Mouse (Mus musculus) limb, embryonic 15.5 days (tissue): Measurements from ENCODE around the gene Mcrip1. TPM values are rescaled to one million over a fixed set of nuclear protein-coding genes. Genes with fewer than 3 reads are reported as not detected.
A peak's percentile ranks its signal among the peaks of the same experiment; 100 is the strongest.

ENCODE experiments used
- ATAC-seq: fragments of 200-750 bp; cut with Nextera tagmentation; 2 replicates; pipeline ENCODE4 v1.8.0; 2017; ENCODE audit warnings: low read depth, moderate TSS enrichment; ENCODE audit not compliant: insufficient number of reproducible peaks, low FRiP score, low TSS enrichment
- H3K27ac ChIP-seq: fragments of 300-500 bp; sonication (generic); 2 replicates; pipeline ENCODE4 v1.5.1; 2015; ENCODE audit warnings: moderate library complexity, mild to moderate bottlenecking, inconsistent platforms
- H3K27me3 ChIP-seq: fragments of 300-500 bp; sonication (generic); 2 replicates; pipeline ENCODE4 v1.6.1; 2015; ENCODE audit warnings: inconsistent platforms
- H3K36me3 ChIP-seq: fragments of 300-500 bp; sonication (generic); 2 replicates; pipeline ENCODE4 v1.6.1; 2015; ENCODE audit warnings: inconsistent platforms
- H3K4me1 ChIP-seq: fragments of 300-500 bp; sonication (generic); 2 replicates; pipeline ENCODE4 v1.6.1; 2015; ENCODE audit warnings: inconsistent platforms
- H3K4me2 ChIP-seq: fragments of 300-500 bp; sonication (generic); 2 replicates; pipeline ENCODE4 v1.6.1; 2015; ENCODE audit warnings: mild to moderate bottlenecking, inconsistent platforms
- H3K4me3 ChIP-seq: fragments of 300-500 bp; sonication (generic); 2 replicates; pipeline ENCODE4 v1.5.1; 2015; ENCODE audit warnings: mild to moderate bottlenecking, inconsistent platforms
- H3K9ac ChIP-seq: fragments of 300-500 bp; sonication (generic); 2 replicates; pipeline ENCODE4 v1.6.1; 2015; ENCODE audit warnings: inconsistent platforms
- H3K9me3 ChIP-seq: fragments of 300-500 bp; sonication (generic); 2 replicates; pipeline ENCODE4 v1.6.1; 2016; ENCODE audit warnings: inconsistent platforms
- WGBS: fragments of 180-500 bp; shearing (Covaris S2); methylation state at CpG from one replicate; pipeline ENCODE4 v1.1.7; 2015; 5-methylcytosine and 5-hydroxymethylcytosine counted together
- polyA plus RNA-seq: library from polyadenylated mRNA; unstranded; fragments of >200 nt; fragmentation: Nextera tagmentation; extraction: Ambion mirVana; gene quantifications from 2 replicates; pipeline ENCODE4 v1.2.1, GENCODE M21; 2015

The Mcrip1 gene
- polyA plus RNA-seq, 1 experiment from 2014 or later: 239 TPM

GRCm38 (mm10) chr11:120505661-120506060 is 43.9 kb downstream of the Mcrip1 start:
- Histone ChIP-seq H3K9ac (no peak overlapping the region), H3K4me1 (peaks cover 8% of the 10 kb centered on the region; the same call in 1 of the 2 replicates), H3K9me3 (no peaks in the 10 kb centered on the region), H3K27me3 (no peaks in the 10 kb centered on the region), H3K4me2 (no peak overlapping the region), H3K4me3 (no peak overlapping the region), H3K27ac (no peak overlapping the region), H3K36me3 (no peaks in the 10 kb centered on the region)
- ATAC-seq: no peak
- 75% methylated on average over 3 of the region's 3 CpGs for WGBS

DNA sequence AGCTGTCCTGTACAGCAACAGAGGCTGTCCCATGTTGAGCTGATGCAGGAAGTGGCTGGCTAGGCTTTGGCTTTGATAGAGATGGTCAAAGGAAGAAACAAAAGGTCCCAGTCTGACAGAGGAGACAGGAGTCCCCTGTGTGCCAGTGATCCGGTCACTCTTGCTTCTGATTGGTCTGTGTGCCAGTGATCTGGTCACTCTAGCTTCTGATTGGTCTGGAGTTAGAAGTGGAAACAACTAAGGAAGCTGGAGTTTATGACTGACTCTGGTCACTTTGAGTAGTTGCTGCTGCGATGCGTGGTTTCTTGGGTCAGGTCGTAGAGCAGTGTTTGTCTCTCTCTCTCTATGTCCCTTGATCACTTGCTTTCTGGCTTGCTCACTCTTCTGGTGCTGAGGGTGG is 47.8 kb downstream of the Mcrip1 start:
- no peak overlapping the region for H3K27ac ChIP-seq
- no peak overlapping the region for H3K4me2 ChIP-seq
- no peak overlapping the region for H3K4me3 ChIP-seq
- ATAC-seq: no peak
- H3K36me3 ChIP-seq: peaks cover 28% of the 10 kb centered on the region
- no peaks in the 10 kb centered on the region for H3K27me3 ChIP-seq
- no peak overlapping the region for H3K9ac ChIP-seq
- no peaks in the 10 kb centered on the region for H3K9me3 ChIP-seq
- H3K4me1 ChIP-seq: peaks cover 5% of the 10 kb centered on the region
- WGBS: 82% methylated on average over 4 of the region's 4 CpGs

DNA sequence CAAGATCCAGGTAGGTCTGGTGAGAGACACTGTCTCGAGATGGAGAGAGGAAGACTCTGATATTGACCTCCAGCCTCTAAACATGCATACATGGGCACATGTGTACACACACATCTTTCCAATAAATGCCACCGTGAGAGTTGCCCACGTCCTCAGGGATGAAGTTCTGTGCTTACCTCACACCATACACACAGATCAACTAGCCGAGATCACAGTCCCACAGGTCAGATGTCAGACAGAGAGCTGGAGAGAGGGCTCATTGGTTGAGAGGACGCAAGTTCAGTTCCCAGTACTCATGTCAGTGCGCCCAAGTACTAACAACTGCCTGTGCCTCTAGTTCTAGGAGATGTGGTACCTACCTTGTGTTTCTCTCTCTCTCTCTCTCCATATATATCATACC is 48.5 kb downstream of the Mcrip1 start:
- WGBS: 66% methylated on average over 6 of the region's 6 CpGs
- H3K9me3 ChIP-seq: no peaks in the 10 kb centered on the region
- H3K36me3 ChIP-seq: peaks cover 34% of the 10 kb centered on the region
- ATAC-seq: no peak
- no peak overlapping the region for H3K27ac ChIP-seq
- no peak overlapping the region for H3K4me3 ChIP-seq
- peaks cover 5% of the 10 kb centered on the region for H3K4me1 ChIP-seq
- no peak overlapping the region for H3K4me2 ChIP-seq
- no peak overlapping the region for H3K9ac ChIP-seq
- no peaks in the 10 kb centered on the region for H3K27me3 ChIP-seq

DNA sequence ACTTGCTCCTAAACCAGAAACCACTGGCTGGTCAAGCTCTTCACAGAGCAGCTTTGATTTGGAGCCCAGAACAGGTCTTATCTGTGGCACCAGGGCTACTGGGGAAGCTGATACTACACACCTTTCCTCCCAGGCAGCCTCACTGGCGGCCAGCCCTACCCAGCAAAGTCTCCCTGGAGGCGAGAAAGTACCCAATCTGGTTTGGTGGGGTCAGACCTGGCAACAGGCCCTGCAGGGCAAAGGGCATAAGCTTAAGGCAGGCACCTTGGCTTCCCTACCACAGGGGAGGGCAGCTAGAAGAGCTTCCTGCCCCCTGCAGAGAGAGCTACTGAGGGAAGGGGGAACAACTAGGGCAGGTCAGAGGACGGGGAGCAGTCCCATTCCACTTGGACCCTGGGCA is 49.2 kb downstream of the Mcrip1 start:
- no peak overlapping the region for H3K4me2 ChIP-seq
- H3K9me3 ChIP-seq: no peaks in the 10 kb centered on the region
- peaks cover 40% of the 10 kb centered on the region for H3K36me3 ChIP-seq
- no peaks in the 10 kb centered on the region for H3K27me3 ChIP-seq
- H3K27ac ChIP-seq: no peak overlapping the region
- ATAC-seq: no peak
- WGBS: 13% methylated on average over 3 of the region's 3 CpGs
- no peak overlapping the region for H3K4me3 ChIP-seq
- peaks cover 5% of the 10 kb centered on the region for H3K4me1 ChIP-seq
- H3K9ac ChIP-seq: no peak overlapping the region

DNA sequence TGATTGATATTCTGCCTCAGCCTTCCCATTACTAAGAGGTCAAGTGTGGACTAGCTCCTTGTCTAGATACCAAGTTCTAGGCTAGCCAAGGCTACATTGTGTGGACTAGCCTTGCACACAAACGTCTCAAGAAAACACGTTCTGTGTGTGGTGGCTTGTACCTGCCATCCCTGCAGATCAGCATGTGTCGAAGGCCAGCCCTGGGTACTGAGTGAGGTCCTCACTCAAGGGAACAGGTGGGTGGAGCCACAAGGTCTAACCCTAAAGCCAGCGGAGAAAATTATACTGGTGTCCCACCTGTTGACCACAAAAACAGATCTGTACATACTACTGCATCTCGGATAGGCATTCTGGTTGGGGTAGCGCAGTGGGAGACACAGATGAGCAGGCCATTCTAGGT is 49.6 kb downstream of the Mcrip1 start:
- peaks cover 5% of the 10 kb centered on the region for H3K4me1 ChIP-seq
- no peak overlapping the region for H3K4me2 ChIP-seq
- ATAC-seq: no peak
- peaks cover 45% of the 10 kb centered on the region for H3K36me3 ChIP-seq
- H3K27me3 ChIP-seq: no peaks in the 10 kb centered on the region
- 76% methylated on average over 6 of the region's 6 CpGs for WGBS
- no peak overlapping the region for H3K4me3 ChIP-seq
- no peaks in the 10 kb centered on the region for H3K9me3 ChIP-seq
- H3K27ac ChIP-seq: no peak overlapping the region
- no peak overlapping the region for H3K9ac ChIP-seq

GRCm38 (mm10) chr11:120498891-120499290 is 50.6 kb downstream of the Mcrip1 start:
- Histone ChIP-seq H3K27ac (no peak overlapping the region), H3K4me2 (no peak overlapping the region), H3K4me1 (peaks cover 6% of the 10 kb centered on the region), H3K4me3 (no peak overlapping the region), H3K9ac (no peak overlapping the region), H3K9me3 (no peaks in the 10 kb centered on the region), H3K27me3 (no peaks in the 10 kb centered on the region), H3K36me3 (peaks cover 52% of the 10 kb centered on the region)
- ATAC-seq: no peak
- 83% methylated on average over 5 of the region's 5 CpGs for WGBS

GRCm38 (mm10) chr11:120498226-120498625 is 51.3 kb downstream of the Mcrip1 start:
- H3K27me3 ChIP-seq: no peaks in the 10 kb centered on the region
- ATAC-seq: no peak
- H3K9me3 ChIP-seq: no peaks in the 10 kb centered on the region
- 92% methylated on average over 12 of the region's 12 CpGs for WGBS
- H3K27ac ChIP-seq: no peak overlapping the region
- H3K4me2 ChIP-seq: no peak overlapping the region
- no peak overlapping the region for H3K4me3 ChIP-seq
- peaks cover 52% of the 10 kb centered on the region for H3K36me3 ChIP-seq
- peaks cover 13% of the 10 kb centered on the region for H3K4me1 ChIP-seq
- no peak overlapping the region for H3K9ac ChIP-seq

DNA sequence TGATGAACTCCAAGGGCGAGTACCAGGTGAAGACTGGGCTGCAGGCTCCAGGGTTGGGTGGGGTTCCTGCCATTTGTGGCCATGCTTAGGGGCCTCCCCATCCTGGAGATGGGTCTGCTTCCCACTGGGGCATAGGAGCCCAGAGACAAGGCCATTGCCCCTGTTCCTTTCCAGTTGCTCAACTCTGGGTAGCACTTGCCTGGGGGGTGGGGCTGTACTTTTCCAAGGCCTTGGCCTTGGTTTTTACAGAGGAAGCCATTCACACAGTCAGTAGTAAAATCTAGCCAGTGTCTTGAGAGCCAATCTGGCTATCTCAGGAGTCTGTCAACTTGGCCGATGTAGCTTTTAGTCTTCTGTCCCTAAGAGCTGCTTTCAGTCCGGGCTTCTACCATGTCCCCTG is 52.1 kb downstream of the Mcrip1 start:
- no peak for ATAC-seq
- H3K4me2 ChIP-seq: no peak overlapping the region
- H3K27me3 ChIP-seq: no peaks in the 10 kb centered on the region
- H3K9me3 ChIP-seq: no peaks in the 10 kb centered on the region
- peaks cover 21% of the 10 kb centered on the region for H3K4me1 ChIP-seq
- peaks cover 52% of the 10 kb centered on the region for H3K36me3 ChIP-seq
- WGBS: 89% methylated on average over 3 of the region's 3 CpGs
- H3K4me3 ChIP-seq: no peak overlapping the region
- H3K9ac ChIP-seq: no peak overlapping the region
- no peak overlapping the region for H3K27ac ChIP-seq

DNA sequence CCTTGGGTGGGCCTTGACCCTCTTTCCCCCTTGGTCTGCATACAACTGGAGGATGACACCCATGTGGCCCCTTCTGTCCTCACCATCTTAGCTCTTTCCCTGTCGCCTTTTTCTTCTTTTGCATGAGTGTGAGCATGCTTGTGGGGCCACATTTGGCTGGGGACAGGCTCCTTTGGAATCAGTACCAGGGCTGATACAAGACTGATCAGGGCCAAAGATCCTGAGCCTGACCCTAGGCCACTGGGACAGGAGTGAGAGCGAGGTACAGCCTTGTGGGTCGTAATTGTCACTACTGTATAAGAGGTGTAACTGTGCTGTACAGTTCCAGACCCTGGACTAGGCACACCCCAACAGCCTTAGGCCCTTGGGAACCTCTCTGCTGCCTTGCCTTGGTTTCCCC is 55.6 kb downstream of the Mcrip1 start:
- Histone ChIP-seq H3K27ac (no peak overlapping the region), H3K4me2 (no peak overlapping the region), H3K4me3 (no peak overlapping the region), H3K9me3 (no peaks in the 10 kb centered on the region), H3K36me3 (peaks cover 49% of the 10 kb centered on the region), H3K27me3 (no peaks in the 10 kb centered on the region), H3K4me1 (peaks cover 37% of the 10 kb centered on the region), H3K9ac (no peak overlapping the region)
- WGBS: 87% methylated on average over 3 of the region's 3 CpGs
- no peak for ATAC-seq

GRCm38 (mm10) chr11:120493351-120493750 is 56.2 kb downstream of the Mcrip1 start:
- WGBS: 44% methylated on average over 3 of the region's 3 CpGs
- Histone ChIP-seq H3K27me3 (no peaks in the 10 kb centered on the region), H3K9ac (no peak overlapping the region), H3K9me3 (no peaks in the 10 kb centered on the region), H3K4me2 (peak overlapping the region; percentile 98), H3K36me3 (peaks cover 49% of the 10 kb centered on the region), H3K4me3 (peak overlapping the region; percentile 83), H3K27ac (0 out of 2 replicates have a peak overlapping the region, but pooled peaks have one; percentile 85), H3K4me1 (peaks cover 37% of the 10 kb centered on the region)
- no peak for ATAC-seq

Other genes with a start within 250 kb of the Mcrip1 start
- 2,203 and 2,296 TPM in 2 replicates for gene Actg1, start 201.2 kb downstream of the Mcrip1 start, polyA plus RNA-seq
- 0.31 and 0.79 TPM in 2 replicates for gene Fscn2, start 188.2 kb downstream of the Mcrip1 start, polyA plus RNA-seq
- 33.1 and 33.3 TPM in 2 replicates for gene Faap100, start 171.0 kb downstream of the Mcrip1 start, polyA plus RNA-seq
- gene Nploc4, start 112.0 kb downstream of the Mcrip1 start, polyA plus RNA-seq: 28.8 and 30.8 TPM in 2 replicates
- 0.28 and 0.43 TPM in 2 replicates for gene Tspan10, start 107.1 kb downstream of the Mcrip1 start, polyA plus RNA-seq
- gene Pde6g, start 96.2 kb downstream of the Mcrip1 start, polyA plus RNA-seq: 0.17 and 0.52 TPM in 2 replicates
- gene Oxld1, start 91.7 kb downstream of the Mcrip1 start, polyA plus RNA-seq: 13.1 and 14.4 TPM in 2 replicates
- 32.4 and 34.1 TPM in 2 replicates for gene Ccdc137, start 91.6 kb downstream of the Mcrip1 start, polyA plus RNA-seq
- 50.5 and 53.8 TPM in 2 replicates for gene Arl16, start 82.1 kb downstream of the Mcrip1 start, polyA plus RNA-seq
- 113 and 121 TPM in 2 replicates for gene Mrpl12, start 65.1 kb downstream of the Mcrip1 start, polyA plus RNA-seq
- 36.7 and 36.9 TPM in 2 replicates for gene Slc25a10, start 57.9 kb downstream of the Mcrip1 start, polyA plus RNA-seq
- gene Gcgr, start 19.0 kb downstream of the Mcrip1 start, polyA plus RNA-seq: 3.5 and 4.4 TPM in 2 replicates
- 3.2 and 11.9 TPM in 2 replicates for gene Ppp1r27, start 1.4 kb upstream of the Mcrip1 start, polyA plus RNA-seq
- 1,021 and 1,099 TPM in 2 replicates for gene P4hb, start 23.5 kb upstream of the Mcrip1 start, polyA plus RNA-seq
- 581 and 641 TPM in 2 replicates for gene Arhgdia, start 31.9 kb upstream of the Mcrip1 start, polyA plus RNA-seq
- 342 and 405 TPM in 2 replicates for gene Alyref, start 48.6 kb upstream of the Mcrip1 start, polyA plus RNA-seq
- gene Anapc11, start 48.7 kb upstream of the Mcrip1 start, polyA plus RNA-seq: 212 and 215 TPM in 2 replicates
- gene Npb, start 58.8 kb upstream of the Mcrip1 start, polyA plus RNA-seq: 2.2 and 2.9 TPM in 2 replicates
- gene Pcyt2, start 68.2 kb upstream of the Mcrip1 start, polyA plus RNA-seq: 130 and 136 TPM in 2 replicates
- 32.9 and 33.4 TPM in 2 replicates for gene Sirt7, start 75.5 kb upstream of the Mcrip1 start, polyA plus RNA-seq
- gene Mafg, start 83.9 kb upstream of the Mcrip1 start, polyA plus RNA-seq: 26.6 and 32.9 TPM in 2 replicates
- gene Pycr1, start 94.0 kb upstream of the Mcrip1 start, polyA plus RNA-seq: 61.6 and 72.1 TPM in 2 replicates
- 0.61 and 4.0 TPM in 2 replicates for gene Myadml2, start 98.4 kb upstream of the Mcrip1 start, polyA plus RNA-seq
- gene Notum, start 111.4 kb upstream of the Mcrip1 start, polyA plus RNA-seq: 4.8 and 5.4 TPM in 2 replicates
- gene Aspscr1, start 123.2 kb upstream of the Mcrip1 start, polyA plus RNA-seq: 107 TPM in 2 replicates
- 156 and 166 TPM in 2 replicates for gene Cenpx, start 164.0 kb upstream of the Mcrip1 start, polyA plus RNA-seq
- 63.7 and 65.9 TPM in 2 replicates for gene Lrrc45, start 164.2 kb upstream of the Mcrip1 start, polyA plus RNA-seq
- gene Rac3, start 171.7 kb upstream of the Mcrip1 start, polyA plus RNA-seq: 44.4 and 56.4 TPM in 2 replicates
- gene Dcxr, start 177.6 kb upstream of the Mcrip1 start, polyA plus RNA-seq: 18.2 and 20.2 TPM in 2 replicates
- 12.6 and 16.7 TPM in 2 replicates for gene Cbr2, start 182.4 kb upstream of the Mcrip1 start, polyA plus RNA-seq
- 2.3 and 3.5 TPM in 2 replicates for gene Hmga1b, start 213.1 kb upstream of the Mcrip1 start, polyA plus RNA-seq
- gene Rfng, start 234.5 kb upstream of the Mcrip1 start, polyA plus RNA-seq: 50.7 TPM in 2 replicates
- gene Gps1, start 234.5 kb upstream of the Mcrip1 start, polyA plus RNA-seq: 205 and 207 TPM in 2 replicates
- gene Dus1l, start 246.7 kb upstream of the Mcrip1 start, polyA plus RNA-seq: 59.0 and 61.9 TPM in 2 replicates